Mouse (Mus musculus) kidney, postnatal 0 days (tissue): ENCODE measurements around the gene Arhgap31. TPM values are rescaled to one million over a fixed set of nuclear protein-coding genes. Genes with fewer than 3 reads are reported as not detected.

Source experiments
- ATAC-seq: fragments of 200-750 bp; cut with Nextera tagmentation; replicated peaks from 2 replicates; pipeline ENCODE4 v1.8.0; 2017; ENCODE audit warnings: low read depth, moderate number of reproducible peaks, moderate TSS enrichment, moderate library complexity; ENCODE audit not compliant: low FRiP score
- DNase-seq: peaks from one replicate; pipeline ENCODE4 v3.0.0-alpha.2; 2016; ENCODE audit warnings: low spot score
- H3K27ac ChIP-seq: fragments of 300-500 bp; sonication (generic); 2 replicates; pipeline ENCODE4 v1.5.1; 2014; ENCODE audit warnings: mild to moderate bottlenecking
- H3K27me3 ChIP-seq: fragments of 300-500 bp; sonication (generic); 2 replicates; pipeline ENCODE4 v1.6.1; 2014; ENCODE audit warnings: low read length, mixed read lengths; ENCODE audit not compliant: insufficient read depth
- H3K36me3 ChIP-seq: fragments of 300-500 bp; sonication (generic); 2 replicates; pipeline ENCODE4 v1.6.1; 2014; ENCODE audit warnings: low read length, mixed read lengths; ENCODE audit not compliant: insufficient read depth
- H3K4me1 ChIP-seq: fragments of 300-500 bp; sonication (generic); replicated peaks from 2 replicates; pipeline ENCODE4 v1.6.1; 2014; ENCODE audit warnings: antibody characterized with exemption, low read length, mixed read lengths; ENCODE audit not compliant: insufficient read depth
- H3K4me2 ChIP-seq: fragments of 300-500 bp; sonication (generic); 2 replicates; pipeline ENCODE4 v1.6.1; 2014; ENCODE audit warnings: mild to moderate bottlenecking, low read length, moderate library complexity, mixed read lengths
- H3K4me3 ChIP-seq: fragments of 300-500 bp; sonication (generic); replicated peaks from 2 replicates; pipeline ENCODE4 v1.5.1; 2014; ENCODE audit warnings: low read depth, low read length
- H3K9ac ChIP-seq: fragments of 300-500 bp; sonication (generic); 2 replicates; pipeline ENCODE4 v1.6.1; 2014; ENCODE audit warnings: low read depth, low read length
- H3K9me3 ChIP-seq: fragments of 300-500 bp; sonication (generic); replicated peaks from 2 replicates; pipeline ENCODE4 v1.6.1; 2016; ENCODE audit warnings: low read length, inconsistent platforms, mixed read lengths
- CTCF ChIP-seq: IDR thresholded peaks from 2 replicates; pipeline ENCODE4 v1.5.1; 2016; ENCODE audit warnings: antibody characterized with exemption, low read depth, mild to moderate bottlenecking, moderate library complexity
- WGBS: fragments of 180-500 bp; shearing (Covaris S2); extraction: QIAGEN DNeasy Blood & Tissue Kit; methylation state at CpG from one replicate; pipeline ENCODE4 v1.1.7; 2014; 5-methylcytosine and 5-hydroxymethylcytosine counted together
- polyA plus RNA-seq: library from polyadenylated mRNA; unstranded; fragments of >200 nt; fragmentation: Nextera tagmentation; extraction: Ambion mirVana; gene quantifications from 2 replicates; pipeline ENCODE4 v1.2.1, GENCODE M21; 2015

Arhgap31 gene
- polyA plus RNA-seq, 1 experiment from 2014 or later, result 5.4 TPM

GRCm38 (mm10) chr16:38596651-38597050, 116.4 kb downstream of the Arhgap31 start:
- no peak overlapping the region for H3K27ac ChIP-seq
- no peak for ATAC-seq
- WGBS, result 72% methylated on average over 2 of the region's 2 CpGs

GRCm38 (mm10) chr16:38596099-38596498, 117.0 kb downstream of the Arhgap31 start:
- TF ChIP-seq CTCF, result no peak
- Histone ChIP-seq H3K4me2 (no peak overlapping the region), H3K9ac (no peak overlapping the region), H3K36me3 (peaks cover 16% of the 10 kb centered on the region), H3K4me1 (no peaks in the 10 kb centered on the region), H3K4me3 (no peak overlapping the region), H3K9me3 (no peaks in the 10 kb centered on the region), H3K27ac (no peak overlapping the region), H3K27me3 (no peaks in the 10 kb centered on the region)
- no peak for ATAC-seq
- WGBS, result 88% methylated on average over 2 of the region's 2 CpGs
- no peak for DNase-seq

More at GRCm38 (mm10) chr16:38596651-38597050, 116.4 kb downstream of the Arhgap31 start:
- Histone ChIP-seq H3K4me1 (no peaks in the 10 kb centered on the region), H3K27me3 (no peaks in the 10 kb centered on the region), H3K9me3 (no peaks in the 10 kb centered on the region), H3K4me2 (no peak overlapping the region), H3K4me3 (no peak overlapping the region), H3K9ac (no peak overlapping the region), H3K36me3 (peaks cover 11% of the 10 kb centered on the region)
- no peak for TF ChIP-seq CTCF
- peak; percentile 4 for DNase-seq

- WGBS, result 88% methylated on average over 1 of the region's 1 CpGs
These were observed 118.6 kb downstream of the Arhgap31 start for GRCm38 (mm10) chr16:38594435-38594834.

GRCm38 (mm10) chr16:38592946-38593345, 120.1 kb downstream of the Arhgap31 start:
- H3K9ac ChIP-seq, result no peak overlapping the region
- peaks cover 32% of the 10 kb centered on the region for H3K36me3 ChIP-seq
- WGBS, result 94% methylated on average over 4 of the region's 4 CpGs
- no peak overlapping the region for H3K4me3 ChIP-seq
- H3K4me1 ChIP-seq, result no peaks in the 10 kb centered on the region
- H3K27ac ChIP-seq, result no peak overlapping the region
- H3K4me2 ChIP-seq, result no peak overlapping the region
- no peaks in the 10 kb centered on the region for H3K9me3 ChIP-seq
- no peaks in the 10 kb centered on the region for H3K27me3 ChIP-seq
- no peak for DNase-seq
- TF ChIP-seq CTCF, result no peak
- ATAC-seq, result no peak

More at GRCm38 (mm10) chr16:38594435-38594834, 118.6 kb downstream of the Arhgap31 start:
- Histone ChIP-seq H3K9ac (no peak overlapping the region), H3K9me3 (no peaks in the 10 kb centered on the region), H3K4me3 (no peak overlapping the region), H3K27ac (no peak overlapping the region), H3K36me3 (peaks cover 23% of the 10 kb centered on the region), H3K27me3 (no peaks in the 10 kb centered on the region), H3K4me2 (no peak overlapping the region), H3K4me1 (no peaks in the 10 kb centered on the region)
- DNase-seq (no peak), ATAC-seq (no peak)
- no peak for TF ChIP-seq CTCF

GRCm38 (mm10) chr16:38592026-38592678, 120.9 kb downstream of the Arhgap31 start:
- peaks cover 40% of the 10 kb centered on the region for H3K36me3 ChIP-seq
- DNase-seq (no peak), ATAC-seq (no peak)
- H3K27me3 ChIP-seq, result no peaks in the 10 kb centered on the region
- WGBS, result 82% methylated on average over 12 of the region's 12 CpGs
- no peak overlapping the region for H3K4me2 ChIP-seq
- no peaks in the 10 kb centered on the region for H3K9me3 ChIP-seq
- H3K27ac ChIP-seq, result no peak overlapping the region
- H3K9ac ChIP-seq, result no peak overlapping the region
- no peak for TF ChIP-seq CTCF
- H3K4me3 ChIP-seq, result no peak overlapping the region
- H3K4me1 ChIP-seq, result no peaks in the 10 kb centered on the region

GRCm38 (mm10) chr16:38591506-38591905, 121.6 kb downstream of the Arhgap31 start:
- WGBS, result 64% methylated on average over 3 of the region's 3 CpGs
- Histone ChIP-seq H3K36me3 (peaks cover 44% of the 10 kb centered on the region), H3K9me3 (no peaks in the 10 kb centered on the region), H3K9ac (no peak overlapping the region), H3K4me3 (no peak overlapping the region), H3K4me2 (no peak overlapping the region), H3K27ac (no peak overlapping the region), H3K27me3 (no peaks in the 10 kb centered on the region), H3K4me1 (no peaks in the 10 kb centered on the region)
- ATAC-seq (no peak), DNase-seq (no peak)
- TF ChIP-seq CTCF, result no peak

GRCm38 (mm10) chr16:38587572-38587971, 125.5 kb downstream of the Arhgap31 start:
- no peak overlapping the region for H3K9ac ChIP-seq
- DNase-seq (no peak), ATAC-seq (no peak)
- no peak for TF ChIP-seq CTCF
- no peaks in the 10 kb centered on the region for H3K9me3 ChIP-seq
- WGBS, result 88% methylated on average over 4 of the region's 4 CpGs
- H3K27ac ChIP-seq, result no peak overlapping the region
- H3K27me3 ChIP-seq, result no peaks in the 10 kb centered on the region
- H3K4me1 ChIP-seq, result no peaks in the 10 kb centered on the region
- no peak overlapping the region for H3K4me3 ChIP-seq
- H3K4me2 ChIP-seq, result no peak overlapping the region
- H3K36me3 ChIP-seq, result peaks cover 70% of the 10 kb centered on the region
